Mouse (Mus musculus) forebrain, embryonic 11.5 days (tissue): Measurements from ENCODE around the gene Adat3. TPM values are rescaled to one million over a fixed set of nuclear protein-coding genes. Genes with fewer than 3 reads are reported as not detected.
"Not testable (repeated sequence)": the region's sequence is repeated elsewhere in the genome, so short reads cannot be mapped to it uniquely, and the experiment has no call there.

ENCODE experiments used
- ATAC-seq: fragments of 200-750 bp; cut with Nextera tagmentation; replicated peaks from 2 replicates; pipeline ENCODE4 v1.8.0; 2017; ENCODE audit warnings: moderate TSS enrichment; ENCODE audit not compliant: low FRiP score
- DNase-seq: peaks from one replicate; pipeline ENCODE4 v3.0.0-alpha.2; 2017; ENCODE audit warnings: low spot score
- H3K27ac ChIP-seq: fragments of 300-500 bp; sonication (generic); 2 replicates; pipeline ENCODE4 v1.5.1; 2014; ENCODE audit warnings: low read depth, low read length
- H3K27me3 ChIP-seq: fragments of 300-500 bp; sonication (generic); 2 replicates; pipeline ENCODE4 v1.6.1; 2014; ENCODE audit warnings: mild to moderate bottlenecking, low read length, mixed read lengths; ENCODE audit not compliant: control insufficient read depth, insufficient read depth
- H3K36me3 ChIP-seq: fragments of 300-500 bp; sonication (generic); 2 replicates; pipeline ENCODE4 v1.6.1; 2014; ENCODE audit warnings: mild to moderate bottlenecking, low read length, moderate library complexity, mixed read lengths; ENCODE audit not compliant: control insufficient read depth, insufficient read depth
- H3K4me1 ChIP-seq: fragments of 300-500 bp; sonication (generic); replicated peaks from 2 replicates; pipeline ENCODE4 v1.6.1; 2014; ENCODE audit warnings: low read length, mixed read lengths; ENCODE audit not compliant: control insufficient read depth, insufficient read depth
- H3K4me2 ChIP-seq: fragments of 300-500 bp; sonication (generic); 2 replicates; pipeline ENCODE4 v1.6.1; 2014; ENCODE audit warnings: low read depth, mild to moderate bottlenecking, low read length, moderate library complexity, mixed read lengths; ENCODE audit not compliant: severe bottlenecking
- H3K4me3 ChIP-seq: fragments of 300-500 bp; sonication (generic); 2 replicates; pipeline ENCODE4 v1.5.1; 2014; ENCODE audit warnings: low read depth, low read length
- H3K9ac ChIP-seq: fragments of 300-500 bp; sonication (generic); 2 replicates; pipeline ENCODE4 v1.6.1; 2014; ENCODE audit warnings: low read length
- H3K9me3 ChIP-seq: fragments of 300-500 bp; sonication (generic); 2 replicates; pipeline ENCODE4 v1.6.1; 2016; ENCODE audit warnings: low read length, mixed read lengths; ENCODE audit not compliant: control insufficient read depth
- WGBS: fragments of 180-500 bp; shearing (Covaris S2); extraction: QIAGEN DNeasy Blood & Tissue Kit; methylation state at CpG from one replicate; pipeline ENCODE4 v1.1.7; 2014; 5-methylcytosine and 5-hydroxymethylcytosine counted together
- polyA plus RNA-seq: library from polyadenylated mRNA; unstranded; fragments of >200 nt; fragmentation: Nextera tagmentation; extraction: Ambion mirVana; gene quantifications from 2 replicates; pipeline ENCODE4 v1.2.1, GENCODE M21; 2014

Adat3 gene
- polyA plus RNA-seq, 1 experiment from 2014 or later = 7.6 TPM

GRCm38 (mm10) chr10:80646936-80647335 is 44.3 kb downstream of the Adat3 start:
- no peaks in the 10 kb centered on the region for H3K4me1 ChIP-seq
- no peak overlapping the region for H3K4me3 ChIP-seq
- no peak overlapping the region for H3K27ac ChIP-seq
- no peaks in the 10 kb centered on the region for H3K27me3 ChIP-seq
- ATAC-seq (no peak), DNase-seq (no peak)
- no peaks in the 10 kb centered on the region for H3K9me3 ChIP-seq
- H3K4me2 ChIP-seq = no peak overlapping the region
- H3K36me3 ChIP-seq = no peaks in the 10 kb centered on the region; the same call in 1 of the 2 replicates
- WGBS = 92% methylated on average over 10 of the region's 10 CpGs
- H3K9ac ChIP-seq = no peak overlapping the region

GRCm38 (mm10) chr10:80649910-80650309 is 47.2 kb downstream of the Adat3 start:
- H3K4me2 ChIP-seq, DNase-seq, H3K9ac ChIP-seq, H3K36me3 ChIP-seq, H3K27ac ChIP-seq, H3K4me1 ChIP-seq, ATAC-seq, H3K4me3 ChIP-seq, H3K27me3 ChIP-seq, H3K9me3 ChIP-seq: not testable (repeated sequence)
- WGBS = 91% methylated on average over 6 of the region's 6 CpGs

- Histone ChIP-seq H3K9me3 (no peaks in the 10 kb centered on the region), H3K27me3 (no peaks in the 10 kb centered on the region), H3K36me3 (no peaks in the 10 kb centered on the region; the same call in 1 of the 2 replicates), H3K9ac (no peak overlapping the region), H3K4me3 (no peak overlapping the region), H3K4me1 (peaks cover 7% of the 10 kb centered on the region), H3K4me2 (no peak overlapping the region), H3K27ac (no peak overlapping the region)
- 96% methylated on average over 10 of the region's 10 CpGs for WGBS
- no peak for DNase-seq
- ATAC-seq = no peak
These were observed 47.7 kb downstream of the Adat3 start for GRCm38 (mm10) chr10:80650392-80650791.

GRCm38 (mm10) chr10:80653156-80653720 is 50.6 kb downstream of the Adat3 start:
- Histone ChIP-seq H3K27ac (no peak overlapping the region), H3K4me1 (peaks cover 11% of the 10 kb centered on the region), H3K27me3 (no peaks in the 10 kb centered on the region), H3K9ac (no peak overlapping the region), H3K4me3 (no peak overlapping the region), H3K9me3 (no peaks in the 10 kb centered on the region), H3K4me2 (no peak overlapping the region), H3K36me3 (no peaks in the 10 kb centered on the region)
- DNase-seq = no peak
- 96% methylated on average over 6 of the region's 6 CpGs for WGBS
- ATAC-seq = no peak

- Histone ChIP-seq H3K4me2 (peak overlapping the region; percentile 90; the same call in 1 of the 2 replicates), H3K9me3 (no peaks in the 10 kb centered on the region), H3K4me3 (no peak overlapping the region), H3K36me3 (no peaks in the 10 kb centered on the region), H3K27me3 (no peaks in the 10 kb centered on the region), H3K4me1 (peaks cover 11% of the 10 kb centered on the region), H3K9ac (peak overlapping the region; percentile 95; the same call in 1 of the 2 replicates), H3K27ac (no peak overlapping the region)
- WGBS = 90% methylated on average over 6 of the region's 6 CpGs
- no peak for DNase-seq
- no peak for ATAC-seq
These were observed 52.2 kb downstream of the Adat3 start for GRCm38 (mm10) chr10:80654866-80655265.

GRCm38 (mm10) chr10:80655406-80656129 is 52.9 kb downstream of the Adat3 start:
- Histone ChIP-seq H3K36me3 (no peaks in the 10 kb centered on the region), H3K4me1 (peaks cover 11% of the 10 kb centered on the region), H3K4me2 (peak overlapping the region; percentile 90), H3K9ac (peak overlapping the region; percentile 95), H3K27me3 (no peaks in the 10 kb centered on the region), H3K27ac (no peak overlapping the region), H3K9me3 (no peaks in the 10 kb centered on the region), H3K4me3 (peak overlapping the region; percentile 92)
- ATAC-seq (peak; percentile 61), DNase-seq (no peak)
- 5% methylated on average over 12 of the region's 12 CpGs for WGBS

DNA sequence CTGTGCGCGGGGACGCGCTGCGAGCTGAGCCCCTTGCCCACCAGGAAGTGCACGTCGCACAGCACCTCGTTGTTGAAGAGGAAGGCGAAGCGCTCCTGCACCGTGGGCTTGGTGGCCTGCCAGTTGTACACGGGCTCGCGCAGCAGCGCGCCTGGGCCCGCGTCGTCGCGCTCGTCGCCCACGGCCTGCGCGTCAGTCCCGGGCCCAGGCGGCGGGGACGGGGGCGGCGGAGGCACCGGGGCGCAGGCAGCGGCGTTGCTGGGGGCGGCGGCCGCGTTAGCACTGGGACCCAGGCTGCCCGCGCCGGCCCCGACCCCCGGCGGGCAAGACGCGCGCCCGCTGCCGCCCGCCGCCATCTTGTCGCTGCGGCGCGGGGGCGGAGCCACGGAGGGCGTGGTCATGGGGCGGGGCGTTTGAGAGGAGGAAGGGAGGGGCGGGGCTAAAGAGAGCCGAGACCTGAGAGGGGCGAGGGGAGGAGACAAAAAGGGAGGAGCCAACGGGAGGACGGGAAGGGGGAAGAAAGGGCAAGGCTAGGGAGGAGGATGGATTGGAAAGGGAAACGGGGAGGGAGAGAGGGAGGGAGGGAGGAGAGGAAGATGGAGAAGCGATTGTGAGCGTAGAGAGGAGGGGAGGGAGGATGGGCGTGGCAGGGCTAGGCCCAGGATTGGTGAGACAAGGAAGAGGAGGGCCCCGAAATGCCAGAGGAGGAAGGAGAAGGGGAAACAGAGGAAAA is 53.6 kb downstream of the Adat3 start:
- H3K27ac ChIP-seq = peak overlapping the region; percentile 81
- no peaks in the 10 kb centered on the region for H3K27me3 ChIP-seq
- H3K4me3 ChIP-seq = peak overlapping the region; percentile 92
- DNase-seq = peak; percentile 99
- under 1% methylated on average over 68 of the region's 72 CpGs for WGBS
- H3K4me2 ChIP-seq = peak overlapping the region; percentile 90
- no peaks in the 10 kb centered on the region for H3K36me3 ChIP-seq
- peaks cover 11% of the 10 kb centered on the region for H3K4me1 ChIP-seq
- no peaks in the 10 kb centered on the region for H3K9me3 ChIP-seq
- peak; percentile 81 for ATAC-seq
- peak overlapping the region; percentile 95 for H3K9ac ChIP-seq

DNA sequence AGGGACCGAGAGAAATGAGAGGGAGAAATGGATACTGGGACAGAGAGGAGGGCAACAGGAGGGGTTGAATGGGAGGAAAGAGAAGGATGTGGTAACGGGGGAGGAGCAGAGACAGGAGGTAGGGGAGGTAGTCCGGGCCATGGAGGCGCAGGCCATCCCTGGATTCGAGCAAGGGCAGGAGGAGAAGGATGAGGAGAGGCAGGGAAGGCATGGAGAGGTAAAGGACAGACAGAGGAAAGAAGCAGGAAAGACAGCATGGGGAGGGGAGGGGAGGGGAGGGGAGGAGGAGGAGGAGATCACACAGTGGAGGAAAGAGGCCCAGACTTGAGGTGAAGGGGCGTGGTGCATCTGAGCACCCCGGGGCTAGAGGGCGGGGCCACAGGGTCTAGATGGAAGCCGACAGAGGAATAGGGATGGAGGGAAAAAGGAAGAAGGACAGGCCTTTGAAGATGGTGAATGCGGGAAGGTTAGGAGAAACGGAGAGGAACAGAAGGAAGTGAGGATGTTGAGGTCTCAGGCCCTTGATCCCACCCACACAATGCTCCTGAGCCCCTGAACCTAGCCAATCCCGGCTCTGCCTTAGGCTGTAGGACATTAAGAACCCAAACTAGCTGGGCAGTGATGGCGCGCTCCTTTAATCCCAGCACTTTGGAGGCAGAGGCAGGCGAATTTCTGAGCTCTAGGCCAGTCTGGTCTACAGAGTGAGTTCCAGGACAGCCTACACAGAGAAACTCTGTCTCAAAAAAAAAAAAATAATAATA is 54.4 kb downstream of the Adat3 start, which contains the start of gene Btbd2:
Btbd2 (minus strand) TSS at position 209 of the 761 bp plus-strand sequence.
- ATAC-seq = peak; percentile 49
- H3K36me3 ChIP-seq = no peaks in the 10 kb centered on the region
- WGBS = 19% methylated on average over 15 of the region's 15 CpGs
- H3K9me3 ChIP-seq = no peaks in the 10 kb centered on the region
- H3K27ac ChIP-seq = peak within 1 kb of the TSS; percentile 81
- H3K4me2 ChIP-seq = peak within 1 kb of the TSS; percentile 90
- H3K27me3 ChIP-seq = no peaks in the 10 kb centered on the region
- no peak for DNase-seq
- peak within 1 kb of the TSS; percentile 95 for H3K9ac ChIP-seq
- peaks cover 11% of the 10 kb centered on the region for H3K4me1 ChIP-seq
- peak within 1 kb of the TSS; percentile 92 for H3K4me3 ChIP-seq
